Mouse (Mus musculus) MEL (cell line): ENCODE results near the gene Slc45a1. TPM values are rescaled to one million over a fixed set of nuclear protein-coding genes. Genes with fewer than 3 reads are reported as not detected.
A peak's percentile ranks its signal among the peaks of the same experiment; 100 is the strongest.

ENCODE experiments used
- DNase-seq: peaks from one replicate; pipeline ENCODE4 v3.0.0; 2011; ENCODE audit warnings: low read depth, low spot score
- H3K27ac ChIP-seq: 2 replicates; pipeline ENCODE4 v1.5.1; 2012; ENCODE audit warnings: low read depth, mild to moderate bottlenecking, control low read depth, low read length, moderate library complexity; ENCODE audit not compliant: control insufficient read depth
- H3K27me3 ChIP-seq, 2 experiments: fragments of 150-350 bp in 1 of 2; sonication (generic) in 1 of 2; 2 replicates each; pipeline ENCODE4 v1.6.1; 2012; ENCODE audit warnings: low read length in 2 of 2, mild to moderate bottlenecking in 2 of 2, improper control_type of control experiment in 1 of 2, moderate library complexity in 1 of 2; ENCODE audit not compliant: insufficient read depth in 2 of 2, control insufficient read depth in 1 of 2
- H3K36me3 ChIP-seq, 2 experiments: 2 replicates each; pipeline ENCODE4 v1.6.1; 2012 to 2014; ENCODE audit warnings: low read length in 2 of 2, improper control_type of control experiment in 1 of 2, inconsistent platforms in 1 of 2, mild to moderate bottlenecking in 1 of 2; ENCODE audit not compliant: insufficient read depth in 2 of 2, control insufficient read depth in 1 of 2
- H3K4me1 ChIP-seq, 2 experiments: fragments of 150-350 bp in 1 of 2; sonication (generic) in 1 of 2; 2 replicates each; pipeline ENCODE4 v1.6.1; 2012; ENCODE audit warnings: low read length in 2 of 2, improper control_type of control experiment in 1 of 2, mild to moderate bottlenecking in 1 of 2; ENCODE audit not compliant: insufficient read depth in 2 of 2, control insufficient read depth in 1 of 2
- H3K4me3 ChIP-seq, 2 experiments: fragments of 150-350 bp in 1 of 2; sonication (generic) in 1 of 2; 2 replicates each; pipeline ENCODE4 v1.5.1; 2012; ENCODE audit warnings: low read depth in 2 of 2, low read length in 2 of 2, mild to moderate bottlenecking in 2 of 2, moderate library complexity in 2 of 2, control low read depth in 1 of 2, improper control_type of control experiment in 1 of 2; ENCODE audit not compliant: control insufficient read depth in 1 of 2, insufficient read depth in 1 of 2
- H3K79me2 ChIP-seq: 2 replicates; pipeline ENCODE4 v1.6.1; 2012; ENCODE audit warnings: mild to moderate bottlenecking, low read length, moderate library complexity; ENCODE audit not compliant: control insufficient read depth, poor library complexity, insufficient read depth
- H3K9ac ChIP-seq: 2 replicates; pipeline ENCODE4 v1.6.1; 2012; ENCODE audit warnings: low read depth, mild to moderate bottlenecking, control low read depth, low read length, moderate library complexity; ENCODE audit not compliant: control insufficient read depth, poor library complexity, severe bottlenecking
- H3K9me3 ChIP-seq: fragments of 150-350 bp; sonication (generic); replicated peaks from 2 replicates; pipeline ENCODE4 v1.6.1; 2012; ENCODE audit warnings: mild to moderate bottlenecking, low read length, improper control_type of control experiment, moderate library complexity; ENCODE audit not compliant: insufficient read depth
- CHD1 ChIP-seq: IDR thresholded peaks from 2 replicates; pipeline ENCODE4 v1.6.1; 2012; ENCODE audit warnings: low read depth, mild to moderate bottlenecking, inconsistent platforms, low read length, improper control_type of control experiment
- CTCF ChIP-seq, 3 experiments: IDR thresholded peaks in 2 of 3; conservative IDR thresholded peaks in 1 of 3; 2 replicates each; pipeline ENCODE4 v1.5.1; 2011 to 2012; ENCODE audit warnings: low read length in 3 of 3, low read depth in 2 of 3, mild to moderate bottlenecking in 2 of 3, improper control_type of control experiment in 1 of 3, inconsistent platforms in 1 of 3, mixed read lengths in 1 of 3, moderate library complexity in 1 of 3; ENCODE audit not compliant: control insufficient read depth in 1 of 3, insufficient read depth in 1 of 3, poor library complexity in 1 of 3, severe bottlenecking in 1 of 3
- ELF1 ChIP-seq: IDR thresholded peaks from 2 replicates; pipeline ENCODE4 v1.6.1; 2014; ENCODE audit warnings: low read depth, mild to moderate bottlenecking, inconsistent platforms, low read length, improper control_type of control experiment, moderate library complexity
- ETS1 ChIP-seq: IDR thresholded peaks from 2 replicates; pipeline ENCODE4 v1.6.1; 2012; ENCODE audit warnings: low read depth, mild to moderate bottlenecking, inconsistent platforms, low read length, improper control_type of control experiment, moderate library complexity
- GATA1 ChIP-seq: IDR thresholded peaks from 2 replicates; pipeline ENCODE4 v1.6.1; 2011; ENCODE audit warnings: low read depth, low read length, improper control_type of control experiment
- MAFK ChIP-seq: IDR thresholded peaks from 2 replicates; pipeline ENCODE4 v1.6.1; 2011; ENCODE audit warnings: low read depth, mild to moderate bottlenecking, low read length, improper control_type of control experiment, borderline replicate concordance
- MAZ ChIP-seq: IDR thresholded peaks from 2 replicates; pipeline ENCODE4 v1.6.1; 2012; ENCODE audit warnings: low read depth, mild to moderate bottlenecking, inconsistent platforms, low read length, improper control_type of control experiment
- MYC ChIP-seq: IDR thresholded peaks from 2 replicates; pipeline ENCODE4 v1.6.1; 2011; ENCODE audit warnings: low read depth, mild to moderate bottlenecking, low read length, improper control_type of control experiment, moderate library complexity
- NRF1 ChIP-seq: IDR thresholded peaks from 2 replicates; pipeline ENCODE4 v1.6.1; 2014; ENCODE audit warnings: low read depth, mild to moderate bottlenecking, inconsistent platforms, low read length, improper control_type of control experiment, moderate library complexity; ENCODE audit not compliant: poor library complexity, insufficient read depth, severe bottlenecking
- POLR2A ChIP-seq, 2 experiments: IDR thresholded peaks; 2 replicates each; pipeline ENCODE4 v1.6.1; 2011 to 2012; ENCODE audit warnings: low read length in 2 of 2, mild to moderate bottlenecking in 2 of 2, control low read depth in 1 of 2, improper control_type of control experiment in 1 of 2, low read depth in 1 of 2, moderate library complexity in 1 of 2; ENCODE audit not compliant: control insufficient read depth in 1 of 2, insufficient read depth in 1 of 2, poor library complexity in 1 of 2
- RCOR1 ChIP-seq: IDR thresholded peaks from 2 replicates; pipeline ENCODE4 v1.6.1; 2012; ENCODE audit warnings: low read depth, mild to moderate bottlenecking, inconsistent platforms, low read length, improper control_type of control experiment
- SIN3A ChIP-seq: IDR thresholded peaks from 2 replicates; pipeline ENCODE4 v1.6.1; 2012; ENCODE audit warnings: low read length, improper control_type of control experiment, inconsistent platforms
- TAL1 ChIP-seq: IDR thresholded peaks from 2 replicates; pipeline ENCODE4 v1.6.1; 2012; ENCODE audit warnings: mild to moderate bottlenecking, inconsistent platforms, low read length, moderate library complexity, mixed read lengths
- TCF12 ChIP-seq: IDR thresholded peaks from 2 replicates; pipeline ENCODE4 v1.6.1; 2014; ENCODE audit warnings: low read depth, mild to moderate bottlenecking, inconsistent platforms, low read length, improper control_type of control experiment, moderate library complexity
- ZMIZ1 ChIP-seq: IDR thresholded peaks from 2 replicates; pipeline ENCODE4 v1.6.1; 2012; ENCODE audit warnings: low read depth, mild to moderate bottlenecking, inconsistent platforms, low read length, improper control_type of control experiment, moderate library complexity
- polyA plus RNA-seq, 2 experiments: library from polyadenylated mRNA; stranded (reverse) in 1 of 2; unstranded in 1 of 2; fragments of >175 nt in 1 of 2; fragments of >200 nt in 1 of 2; gene quantifications; 2 replicates each; pipeline versions ENCODE4 v1.2.1 to v1.2.4; 2012; ENCODE audit warnings: low replicate concordance in 2 of 2, low read depth in 1 of 2; ENCODE audit not compliant: insufficient read length in 2 of 2, insufficient read depth in 1 of 2, missing spikeins in 1 of 2
- total RNA-seq: library from RNA; depleted of rRNA; stranded (reverse); fragments of 300-350 nt; gene quantifications from 2 replicates; pipeline ENCODE4 v1.2.3, GENCODE M21; 2012

The Slc45a1 gene
- total and polyA plus RNA-seq, 3 experiments, result not detected

GRCm38 (mm10) chr4:150586275-150586674 is 65.7 kb downstream of the Slc45a1 start:
- Histone ChIP-seq H3K9ac (no peak overlapping the region), H3K4me1 (peaks cover 0 to 4% of the 10 kb centered on the region in 2 experiments; a peak in 2 of 4 replicates), H3K79me2 (no peaks in the 10 kb centered on the region), H3K9me3 (no peaks in the 10 kb centered on the region), H3K27me3 (no peaks in the 10 kb centered on the region), H3K27ac (no peak overlapping the region), H3K36me3 (peaks cover 0 to 6% of the 10 kb centered on the region in 2 experiments; a peak in 1 of 4 replicates), H3K4me3 (no peak overlapping the region)
- DNase-seq, result no peak
- TF ChIP-seq MYC, result no peak
- TF ChIP-seq NRF1, result no peak
- no peak for TF ChIP-seq CTCF (IDR thresholded peaks at IDR 0.05 in 2 of 3, conservative IDR thresholded peaks at IDR 0.05 in 1 of 3; ENCODE audit: control insufficient read depth in 1 of 3, insufficient read depth in 1 of 3, low read depth in 2 of 3, low read length in 3 of 3, poor library complexity in 1 of 3, severe bottlenecking in 1 of 3)
- no peak for TF ChIP-seq RCOR1
- TF ChIP-seq TAL1, result no peak
- TF ChIP-seq CHD1, result no peak

GRCm38 (mm10) chr4:150585800-150586199 is 66.2 kb downstream of the Slc45a1 start:
- no peak overlapping the region for H3K4me3 ChIP-seq
- TF ChIP-seq ZMIZ1, result no peak
- no peak for TF ChIP-seq MAZ
- TF ChIP-seq MAFK, result no peak
- TF ChIP-seq TAL1, result peak; percentile 65
- H3K4me1 ChIP-seq, result peaks cover 0 to 4% of the 10 kb centered on the region in 2 experiments; a peak in 2 of 4 replicates
- peaks cover 0 to 3% of the 10 kb centered on the region in 2 experiments; a peak in 1 of 4 replicates for H3K36me3 ChIP-seq
- no peak for DNase-seq
- no peak overlapping the region for H3K9ac ChIP-seq
- no peak overlapping the region for H3K27ac ChIP-seq
- H3K27me3 ChIP-seq, result no peaks in the 10 kb centered on the region
- H3K79me2 ChIP-seq, result no peaks in the 10 kb centered on the region
- H3K9me3 ChIP-seq, result no peaks in the 10 kb centered on the region

- H3K9ac ChIP-seq, result no peak overlapping the region
Measured at GRCm38 (mm10) chr4:150583777-150584135, 68.2 kb downstream of the Slc45a1 start.

More at GRCm38 (mm10) chr4:150583777-150584135, 68.2 kb downstream of the Slc45a1 start:
- peaks cover 0 to 4% of the 10 kb centered on the region in 2 experiments; a peak in 2 of 4 replicates for H3K4me1 ChIP-seq
- no peaks in the 10 kb centered on the region for H3K9me3 ChIP-seq
- H3K4me3 ChIP-seq, result no peak overlapping the region
- no peak for DNase-seq
- peaks cover 0 to 3% of the 10 kb centered on the region in 2 experiments; a peak in 1 of 4 replicates for H3K36me3 ChIP-seq
- no peak for TF ChIP-seq ELF1
- TF ChIP-seq MAFK, result no peak
- no peak for TF ChIP-seq TCF12
- no peak for TF ChIP-seq ETS1
- TF ChIP-seq SIN3A, result no peak
- TF ChIP-seq POLR2A (IDR thresholded peaks at IDR 0.05; ENCODE audit: control insufficient read depth in 1 of 2, insufficient read depth in 1 of 2, low read depth in 1 of 2, low read length in 2 of 2, poor library complexity in 1 of 2), result no peak
- no peak for TF ChIP-seq GATA1
- TF ChIP-seq, all 39 proteins: peak for 0
- Histone ChIP-seq H3K27me3 (no peaks in the 10 kb centered on the region), H3K79me2 (no peaks in the 10 kb centered on the region), H3K27ac (no peak overlapping the region)
